Mouse (Mus musculus) CH12F3 (cell line): Measurements from ENCODE around the gene Prpf38b.
"Not testable (repeated sequence)": the region's sequence is repeated elsewhere in the genome, so short reads cannot be mapped to it uniquely, and the experiment has no call there.

Source experiments
- in situ Hi-C: fragments of 300-500 bp; cut with MboI; formaldehyde crosslinking; loops from 2 replicates; pipeline ENCODE4 v1.14.3; 2020; ENCODE audit warnings: low sequenced_read_pairs

The Prpf38b gene

GRCm38 (mm10) chr3:108902038-108902437 lies 9.5 kb downstream of the Prpf38b start:
- in situ Hi-C loops = loop anchor here (10.0 kb wide), 2 partner anchors 47 to 127 kb away; no protein-coding TSS in a partner anchor

GRCm38 (mm10) chr3:108900681-108901080 lies 10.8 kb downstream of the Prpf38b start:
- in situ Hi-C loops = loop anchor here (10.0 kb wide), 2 partner anchors 46 to 126 kb away; no protein-coding TSS in a partner anchor

GRCm38 (mm10) chr3:108900147-108900546 lies 11.4 kb downstream of the Prpf38b start:
- in situ Hi-C loops = loop anchor here (10.0 kb wide), 2 partner anchors 45 to 125 kb away; no protein-coding TSS in a partner anchor

GRCm38 (mm10) chr3:108898640-108899039 lies 12.9 kb downstream of the Prpf38b start:
- in situ Hi-C loops = no loop called here

GRCm38 (mm10) chr3:108892914-108893313 lies 18.6 kb downstream of the Prpf38b start:
- in situ Hi-C loops = no loop called here

GRCm38 (mm10) chr3:108892080-108892479 lies 19.4 kb downstream of the Prpf38b start:
- in situ Hi-C loops = no loop called here

- in situ Hi-C loops = no loop called here
Measured at GRCm38 (mm10) chr3:108889908-108890307, 21.6 kb downstream of the Prpf38b start, which contains the start of gene Fndc7. Gene Fndc7 (minus strand): TSS chr3:108890008.

GRCm38 (mm10) chr3:108887618-108887975 lies 23.9 kb downstream of the Prpf38b start:
- in situ Hi-C loops = no loop called here

- in situ Hi-C loops = no loop called here
Measured at GRCm38 (mm10) chr3:108886934-108887617, 24.5 kb downstream of the Prpf38b start.

- in situ Hi-C loops = no loop called here
Measured at GRCm38 (mm10) chr3:108885686-108886530, 25.6 kb downstream of the Prpf38b start.

GRCm38 (mm10) chr3:108884706-108885289 lies 26.7 kb downstream of the Prpf38b start:
- in situ Hi-C loops = no loop called here

- in situ Hi-C loops = no loop called here
Measured at GRCm38 (mm10) chr3:108883067-108883466, 28.5 kb downstream of the Prpf38b start.

GRCm38 (mm10) chr3:108881873-108882272 lies 29.7 kb downstream of the Prpf38b start:
- in situ Hi-C loops = not testable (repeated sequence)

- in situ Hi-C loops = no loop called here
Measured at GRCm38 (mm10) chr3:108880544-108881507, 30.7 kb downstream of the Prpf38b start.

- in situ Hi-C loops = no loop called here
Measured at GRCm38 (mm10) chr3:108879836-108880435, 31.6 kb downstream of the Prpf38b start.

- in situ Hi-C loops = no loop called here
Measured at GRCm38 (mm10) chr3:108879129-108879528, 32.4 kb downstream of the Prpf38b start.

GRCm38 (mm10) chr3:108870631-108871030 lies 40.9 kb downstream of the Prpf38b start:
- in situ Hi-C loops = no loop called here

- in situ Hi-C loops = no loop called here
Measured at GRCm38 (mm10) chr3:108867449-108867848, 44.1 kb downstream of the Prpf38b start.

GRCm38 (mm10) chr3:108865676-108866075 lies 45.9 kb downstream of the Prpf38b start:
- in situ Hi-C loops = no loop called here

GRCm38 (mm10) chr3:108865129-108865528 lies 46.4 kb downstream of the Prpf38b start:
- in situ Hi-C loops = no loop called here
